Mouse (Mus musculus) kidney, embryonic 14.5 days (tissue): Measurements from ENCODE around the gene Cbl. TPM values are rescaled to one million over a fixed set of nuclear protein-coding genes. Genes with fewer than 3 reads are reported as not detected.

Source experiments
- ATAC-seq: fragments of 200-750 bp; cut with Nextera tagmentation; 2 replicates; pipeline ENCODE4 v1.8.0; 2017; ENCODE audit warnings: moderate number of reproducible peaks, mild to moderate bottlenecking, moderate TSS enrichment, moderate library complexity; ENCODE audit not compliant: low FRiP score, low TSS enrichment
- H3K27ac ChIP-seq: fragments of 300-500 bp; sonication (generic); 2 replicates; pipeline ENCODE4 v1.5.1; 2014; ENCODE audit warnings: low read depth, mild to moderate bottlenecking, low read length, moderate library complexity, mixed read lengths
- H3K27me3 ChIP-seq: fragments of 300-500 bp; sonication (generic); 2 replicates; pipeline ENCODE4 v1.6.1; 2014; ENCODE audit warnings: mild to moderate bottlenecking, low read length; ENCODE audit not compliant: control insufficient read depth, insufficient read depth
- H3K36me3 ChIP-seq: fragments of 300-500 bp; sonication (generic); 2 replicates; pipeline ENCODE4 v1.6.1; 2014; ENCODE audit warnings: low read length, mixed read lengths; ENCODE audit not compliant: control insufficient read depth, insufficient read depth
- H3K4me1 ChIP-seq: fragments of 300-500 bp; sonication (generic); 2 replicates; pipeline ENCODE4 v1.6.1; 2014; ENCODE audit warnings: low read length, mixed read lengths; ENCODE audit not compliant: control insufficient read depth, insufficient read depth
- H3K4me2 ChIP-seq: fragments of 300-500 bp; sonication (generic); replicated peaks from 2 replicates; pipeline ENCODE4 v1.6.1; 2014; ENCODE audit warnings: low read depth, mild to moderate bottlenecking, low read length
- H3K4me3 ChIP-seq: fragments of 300-500 bp; sonication (generic); 2 replicates; pipeline ENCODE4 v1.5.1; 2014; ENCODE audit warnings: mild to moderate bottlenecking, low read length
- H3K9ac ChIP-seq: fragments of 300-500 bp; sonication (generic); 2 replicates; pipeline ENCODE4 v1.6.1; 2014; ENCODE audit warnings: low read depth, mild to moderate bottlenecking, low read length, moderate library complexity
- H3K9me3 ChIP-seq: fragments of 300-500 bp; sonication (generic); 2 replicates; pipeline ENCODE4 v1.6.1; 2016; ENCODE audit warnings: low read length; ENCODE audit not compliant: control insufficient read depth
- WGBS: fragments of 180-500 bp; shearing (Covaris S2); extraction: QIAGEN DNeasy Blood & Tissue Kit; methylation state at CpG from one replicate; pipeline ENCODE4 v1.1.7; 2014; 5-methylcytosine and 5-hydroxymethylcytosine counted together
- polyA plus RNA-seq: library from polyadenylated mRNA; unstranded; fragments of >200 nt; fragmentation: Nextera tagmentation; extraction: Ambion mirVana; gene quantifications from 2 replicates; pipeline ENCODE4 v1.2.1, GENCODE M21; 2014

Gene Cbl
- polyA plus RNA-seq, 1 experiment from 2014 or later = 27.9 TPM

- Histone ChIP-seq H3K4me3 (no peak overlapping the region), H3K9ac (no peak overlapping the region), H3K36me3 (peaks cover 6% of the 10 kb centered on the region; the same call in 1 of the 2 replicates), H3K27me3 (no peaks in the 10 kb centered on the region), H3K4me1 (no peaks in the 10 kb centered on the region), H3K27ac (no peak overlapping the region), H3K4me2 (no peak overlapping the region), H3K9me3 (no peaks in the 10 kb centered on the region)
- 85% methylated on average over 12 of the region's 12 CpGs for whole genome bisulfite sequencing
- no peak for ATAC-seq
Measured at GRCm38 (mm10) chr9:44188223-44188622, 45.6 kb downstream of the Cbl start.

DNA sequence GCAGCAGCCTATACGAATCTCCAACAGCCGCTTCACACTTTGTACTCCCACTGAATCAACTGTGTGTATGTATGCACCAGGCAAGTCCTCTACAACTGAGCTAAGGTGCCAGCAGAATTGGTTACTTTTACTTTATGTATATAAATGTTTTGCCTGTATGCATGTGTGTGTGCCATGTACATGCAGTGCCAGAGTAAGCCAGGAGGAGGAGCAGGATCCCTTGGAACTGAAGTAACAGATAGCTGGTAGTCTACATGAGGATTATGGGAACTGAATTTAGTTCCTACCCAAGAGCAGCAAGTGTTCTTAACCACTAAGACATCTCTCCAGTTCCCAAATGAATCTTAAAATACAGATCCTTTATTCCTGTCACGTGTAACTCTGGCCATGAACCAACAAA is 51.6 kb downstream of the Cbl start:
- Histone ChIP-seq H3K4me1 (no peaks in the 10 kb centered on the region), H3K36me3 (no peaks in the 10 kb centered on the region), H3K4me3 (no peak overlapping the region), H3K27ac (no peak overlapping the region), H3K9ac (no peak overlapping the region), H3K9me3 (peaks cover 3% of the 10 kb centered on the region; the same call in 1 of the 2 replicates), H3K4me2 (no peak overlapping the region), H3K27me3 (no peaks in the 10 kb centered on the region)
- ATAC-seq = no peak
- WGBS = 94% methylated on average over 3 of the region's 3 CpGs

GRCm38 (mm10) chr9:44181537-44181936 is 52.3 kb downstream of the Cbl start:
- no peak for ATAC-seq
- no peaks in the 10 kb centered on the region for H3K36me3 ChIP-seq
- no peak overlapping the region for H3K4me3 ChIP-seq
- no peak overlapping the region for H3K27ac ChIP-seq
- no peak overlapping the region for H3K4me2 ChIP-seq
- 81% methylated on average over 5 of the region's 5 CpGs for WGBS
- peaks cover 3% of the 10 kb centered on the region; the same call in 1 of the 2 replicates for H3K9me3 ChIP-seq
- H3K4me1 ChIP-seq = no peaks in the 10 kb centered on the region
- H3K27me3 ChIP-seq = no peaks in the 10 kb centered on the region
- H3K9ac ChIP-seq = no peak overlapping the region

GRCm38 (mm10) chr9:44178811-44179210 is 55.0 kb downstream of the Cbl start:
- Histone ChIP-seq H3K4me3 (no peak overlapping the region), H3K9ac (no peak overlapping the region), H3K4me1 (peaks cover 6% of the 10 kb centered on the region; the same call in 1 of the 2 replicates), H3K36me3 (no peaks in the 10 kb centered on the region), H3K4me2 (no peak overlapping the region), H3K27ac (no peak overlapping the region), H3K9me3 (peaks cover 3% of the 10 kb centered on the region; the same call in 1 of the 2 replicates), H3K27me3 (no peaks in the 10 kb centered on the region)
- ATAC-seq = no peak
- 97% methylated on average over 12 of the region's 12 CpGs for WGBS

GRCm38 (mm10) chr9:44178389-44178788 is 55.5 kb downstream of the Cbl start:
- 89% methylated on average over 14 of the region's 14 CpGs for WGBS
- Histone ChIP-seq H3K36me3 (no peaks in the 10 kb centered on the region), H3K27ac (no peak overlapping the region), H3K9ac (no peak overlapping the region), H3K4me1 (peaks cover 6% of the 10 kb centered on the region; the same call in 1 of the 2 replicates), H3K4me3 (no peak overlapping the region), H3K27me3 (no peaks in the 10 kb centered on the region), H3K4me2 (no peak overlapping the region), H3K9me3 (peaks cover 3% of the 10 kb centered on the region; the same call in 1 of the 2 replicates)
- no peak for ATAC-seq

DNA sequence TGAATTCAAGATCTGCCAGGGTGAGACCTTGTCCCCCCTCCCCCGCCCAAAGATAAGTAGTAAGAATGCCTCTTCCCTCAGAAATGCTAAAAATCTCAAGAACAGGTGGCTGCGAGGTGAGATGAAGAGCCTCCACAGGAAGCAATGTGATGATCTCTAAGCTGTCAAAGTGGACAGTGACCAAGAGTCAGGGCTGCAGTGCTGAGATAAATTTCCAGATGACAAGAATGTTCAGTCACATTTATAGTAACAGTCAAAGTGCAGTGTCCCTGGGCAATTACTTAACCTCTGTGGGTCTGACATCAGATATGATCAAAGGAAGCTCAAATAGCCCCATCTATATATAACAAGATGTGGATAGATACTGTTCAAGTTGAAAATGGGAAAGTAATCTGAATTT is 56.4 kb downstream of the Cbl start:
- Histone ChIP-seq H3K36me3 (peaks cover 8% of the 10 kb centered on the region; the same call in 1 of the 2 replicates), H3K4me2 (no peak overlapping the region), H3K9ac (no peak overlapping the region), H3K27me3 (no peaks in the 10 kb centered on the region), H3K9me3 (peaks cover 3% of the 10 kb centered on the region; the same call in 1 of the 2 replicates), H3K4me3 (no peak overlapping the region), H3K27ac (no peak overlapping the region), H3K4me1 (peaks cover 6% of the 10 kb centered on the region; the same call in 1 of the 2 replicates)
- WGBS = 76% methylated on average over 2 of the region's 2 CpGs
- ATAC-seq = no peak

DNA sequence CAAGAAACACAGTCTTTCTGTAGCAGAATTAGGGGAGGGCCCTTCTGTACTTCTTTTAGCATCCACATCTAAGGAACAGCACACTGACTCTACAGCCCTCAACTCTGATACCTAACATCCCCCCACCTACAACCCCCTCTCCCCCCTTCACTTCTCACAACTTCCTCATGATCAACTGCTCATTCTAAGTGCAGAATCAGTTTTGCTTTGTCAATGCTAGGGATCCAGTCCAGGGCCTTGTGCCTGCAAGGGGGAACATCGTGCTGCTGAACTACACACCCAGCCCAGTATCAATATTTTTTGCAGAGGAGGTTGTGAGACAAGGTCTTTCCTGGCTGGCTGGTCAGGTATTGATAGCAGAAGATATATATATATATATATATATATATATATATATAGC is 57.9 kb downstream of the Cbl start:
- H3K4me3 ChIP-seq = no peak overlapping the region
- H3K27me3 ChIP-seq = no peaks in the 10 kb centered on the region
- peaks cover 6% of the 10 kb centered on the region; the same call in 1 of the 2 replicates for H3K4me1 ChIP-seq
- peaks cover 3% of the 10 kb centered on the region; the same call in 1 of the 2 replicates for H3K9me3 ChIP-seq
- no peak overlapping the region for H3K4me2 ChIP-seq
- H3K9ac ChIP-seq = no peak overlapping the region
- no peak overlapping the region; the same call in 1 of the 2 replicates for H3K27ac ChIP-seq
- H3K36me3 ChIP-seq = peaks cover 21% of the 10 kb centered on the region
- no peak for ATAC-seq
- 91% methylated on average over 1 of the region's 1 CpGs for WGBS

DNA sequence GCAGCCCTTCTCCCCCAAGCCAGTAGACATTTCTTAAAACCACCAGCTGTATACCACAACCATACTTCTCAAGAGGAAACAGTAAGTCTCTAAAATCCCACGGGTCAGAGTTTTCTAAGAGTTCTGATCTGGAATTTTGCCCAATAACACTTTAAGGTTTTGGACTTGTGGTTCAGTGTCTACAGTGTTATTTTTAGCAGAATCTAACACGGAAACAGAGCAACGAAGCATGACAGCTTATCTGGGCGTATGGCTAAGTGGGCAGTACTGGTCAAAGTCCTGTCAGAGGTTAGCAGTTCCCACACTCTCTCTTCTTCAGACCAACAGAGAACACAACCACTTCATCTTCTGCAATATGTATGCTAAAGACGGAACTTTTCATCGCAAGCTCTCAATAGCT is 58.3 kb downstream of the Cbl start:
- Histone ChIP-seq H3K4me2 (no peak overlapping the region), H3K4me3 (no peak overlapping the region), H3K4me1 (peaks cover 6% of the 10 kb centered on the region; the same call in 1 of the 2 replicates), H3K27ac (no peak overlapping the region; the same call in 1 of the 2 replicates), H3K36me3 (peaks cover 25% of the 10 kb centered on the region), H3K9me3 (peaks cover 3% of the 10 kb centered on the region; the same call in 1 of the 2 replicates), H3K27me3 (no peaks in the 10 kb centered on the region), H3K9ac (no peak overlapping the region)
- ATAC-seq = no peak
- 45% methylated on average over 6 of the region's 6 CpGs for WGBS

DNA sequence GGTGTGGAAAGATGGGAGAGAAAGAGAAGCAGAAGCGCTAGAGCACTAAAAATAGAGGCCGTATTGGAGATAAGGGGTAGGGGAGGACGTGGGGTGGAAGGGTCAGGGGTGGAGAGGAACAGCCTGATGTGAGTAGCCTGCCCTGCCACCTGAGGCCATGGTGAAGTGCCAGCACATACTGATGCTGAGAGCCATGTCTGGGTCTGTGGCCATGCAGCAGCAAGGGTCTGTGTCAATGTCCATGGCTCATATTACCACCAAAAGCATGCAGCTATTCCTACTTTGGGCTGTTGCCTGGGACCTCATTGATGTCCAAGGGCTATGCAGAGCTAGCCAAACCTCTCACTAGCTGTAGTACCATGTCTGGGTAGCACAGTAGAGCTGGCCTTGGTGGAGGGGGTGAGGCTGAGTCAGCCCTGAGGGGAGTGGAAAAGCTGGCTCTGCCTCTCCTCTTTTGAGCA is 63.1 kb downstream of the Cbl start:
- Histone ChIP-seq H3K9me3 (no peaks in the 10 kb centered on the region), H3K4me3 (no peak overlapping the region), H3K27ac (no peak overlapping the region), H3K4me1 (peaks cover 2% of the 10 kb centered on the region; the same call in 1 of the 2 replicates), H3K9ac (no peak overlapping the region), H3K36me3 (peaks cover 55% of the 10 kb centered on the region), H3K4me2 (no peak overlapping the region), H3K27me3 (no peaks in the 10 kb centered on the region)
- WGBS = 88% methylated on average over 3 of the region's 3 CpGs
- no peak for ATAC-seq
